ENCODE assay signal across 28 mouse cellular contexts in the genomic region with DNA sequence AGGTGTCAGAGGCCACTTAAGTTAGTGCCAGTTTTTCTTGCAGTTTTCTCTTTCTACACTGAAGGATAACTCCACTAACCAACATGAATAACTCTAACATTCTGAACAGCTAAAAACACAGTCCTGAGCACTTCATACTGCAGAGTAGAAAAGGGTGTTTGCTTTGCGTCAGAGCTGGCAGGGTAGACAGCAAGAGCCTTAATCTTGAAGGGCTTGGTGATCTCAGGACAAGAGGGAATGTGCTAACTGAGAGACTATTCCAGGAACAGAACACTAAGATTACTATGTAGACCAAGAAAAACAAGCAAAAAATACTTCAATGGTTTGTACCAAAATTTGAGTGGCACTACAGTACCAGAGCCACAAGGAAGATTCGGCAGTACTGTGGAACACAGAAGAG. TPM values are rescaled to one million over a fixed set of nuclear protein-coding genes. Genes with fewer than 3 reads are reported as not detected.
DNase-seq lines count a peak whose midpoint lies in the region; ATAC-seq lines count a peak whose summit lies in the region.
"Had no signal": no experiment of that assay in that cellular context is flagged by ENCODE, and none has a peak within 500 bp of the region (broad histone marks: within the 10 kb centered on the region; RNA-seq: fewer than 3 reads in every experiment).

No protein-coding gene starts in this region.

- no peaks in the 10 kb centered on the region for H3K4me1 ChIP-seq in lung, embryonic 16.5 days (replicated peaks; ENCODE audit: control insufficient read depth, insufficient read depth, low read length)
- H3K4me1 ChIP-seq: embryonic facial prominence, embryonic 12.5 days; embryonic facial prominence, embryonic 15.5 days; heart, embryonic 12.5 days; heart, embryonic 15.5 days; hindbrain, embryonic 12.5 days; hindbrain, embryonic 15.5 days had no signal

- 61% methylated on average over 2 of the region's 2 CpGs for WGBS in lung, embryonic 16.5 days

- no peaks in the 10 kb centered on the region for H3K36me3 ChIP-seq in lung, embryonic 16.5 days (ENCODE audit: control insufficient read depth, insufficient read depth, low read length)
- H3K36me3 ChIP-seq: embryonic facial prominence, embryonic 12.5 days; embryonic facial prominence, embryonic 15.5 days; G1E; heart, embryonic 12.5 days; heart, embryonic 15.5 days; hindbrain, embryonic 12.5 days; hindbrain, embryonic 15.5 days had no signal

- no peak overlapping the region for H3K4me2 ChIP-seq in lung, embryonic 16.5 days (ENCODE audit: low read depth, low read length)
- H3K4me2 ChIP-seq: embryonic facial prominence, embryonic 12.5 days; embryonic facial prominence, embryonic 15.5 days; heart, embryonic 12.5 days; heart, embryonic 15.5 days; hindbrain, embryonic 12.5 days; hindbrain, embryonic 15.5 days had no signal

- ATAC-seq in lung, embryonic 16.5 days (ENCODE audit: low read depth): peak; percentile 73
- ATAC-seq: forebrain, embryonic 14.5 days; forebrain, postnatal 0 days; Patski had no signal

- no peak overlapping the region for H3K4me3 ChIP-seq in lung, embryonic 16.5 days (ENCODE audit: low read length)
- H3K4me3 ChIP-seq: embryonic facial prominence, embryonic 12.5 days; embryonic facial prominence, embryonic 15.5 days; heart, embryonic 12.5 days; heart, embryonic 15.5 days; hindbrain, embryonic 12.5 days; hindbrain, embryonic 15.5 days had no signal

- peak; percentile 21 for DNase-seq in heart, adult 11 months
- no peak for DNase-seq in heart, postnatal 25 days (ENCODE audit: low spot score)
- DNase-seq in lung, postnatal 10 days: peak; percentile 12
- peak; percentile 81 for DNase-seq in lung, postnatal 36 days
- DNase-seq in gastrocnemius, postnatal 10 days: no peak
- DNase-seq in spleen, postnatal 10 days (ENCODE audit: low spot score in 2 of 2): no peak
- DNase-seq: adrenal gland, postnatal 10 days; adrenal gland, postnatal 36 days; B cell, adult 2 months; cerebellum, adult 2 months; cerebellum, adult 9-11 months; cerebellum, postnatal 25 days; forebrain, postnatal 0 days; gastrocnemius, postnatal 14 days; heart, adult 18-20 months; heart, postnatal 10 days; heart, postnatal 4 days had no signal

- no peak overlapping the region for H3K9ac ChIP-seq in lung, embryonic 16.5 days (ENCODE audit: low read length)
- H3K9ac ChIP-seq: embryonic facial prominence, embryonic 12.5 days; embryonic facial prominence, embryonic 15.5 days; forebrain, postnatal 0 days; heart, embryonic 12.5 days; heart, embryonic 15.5 days; hindbrain, embryonic 12.5 days; hindbrain, embryonic 15.5 days had no signal

- intact Hi-C loops in heart, postnatal 25 days (cut with DNase I): no loop called here

- H3K27ac ChIP-seq in lung, embryonic 16.5 days (ENCODE audit: low read length): no peak overlapping the region
- H3K27ac ChIP-seq: embryonic facial prominence, embryonic 12.5 days; embryonic facial prominence, embryonic 15.5 days; heart, embryonic 15.5 days; hindbrain, embryonic 12.5 days; hindbrain, embryonic 15.5 days had no signal

- H3K9me3 ChIP-seq in lung, embryonic 16.5 days (ENCODE audit: control insufficient read depth, low read length): no peaks in the 10 kb centered on the region
- H3K9me3 ChIP-seq: embryonic facial prominence, embryonic 12.5 days; embryonic facial prominence, embryonic 15.5 days; G1E; heart, embryonic 12.5 days; heart, embryonic 15.5 days; hindbrain, embryonic 12.5 days; hindbrain, embryonic 15.5 days had no signal

- H3K27me3 ChIP-seq in lung, embryonic 16.5 days (ENCODE audit: control insufficient read depth, insufficient read depth, low read depth, low read length): no peaks in the 10 kb centered on the region
- H3K27me3 ChIP-seq: CH12.LX; embryonic facial prominence, embryonic 15.5 days; heart, embryonic 12.5 days; heart, embryonic 15.5 days; hindbrain, embryonic 12.5 days; hindbrain, embryonic 15.5 days; Patski had no signal

RNA-seq across cellular contexts. Expression of a gene that starts 38.5 kb away (rescaled TPM):
- 10 to 100 TPM in 1 of 2 experiments, 1 to 10 TPM in 1; 9.3 to 10.7 TPM for total RNA-seq in heart, postnatal 25 days (2021)
- 47.6 and 52.2 TPM in 2 replicates for polyA plus RNA-seq in lung, embryonic 16.5 days (2015; fragmentation: Nextera tagmentation; extraction: Ambion mirVana)
- 10 to 100 TPM; 10.1 to 11.3 TPM for total RNA-seq in gastrocnemius, postnatal 10 days (2021)

RNA-seq across cellular contexts. Expression of a gene that starts 38.6 kb away (rescaled TPM):
- total RNA-seq in heart, postnatal 25 days (2021): 10 to 100 TPM; 47.9 to 51.1 TPM
- polyA plus RNA-seq in lung, embryonic 16.5 days (2015; fragmentation: Nextera tagmentation; extraction: Ambion mirVana): 220 and 245 TPM in 2 replicates
- 10 to 100 TPM; 65.3 to 95.1 TPM for total RNA-seq in gastrocnemius, postnatal 10 days (2021)

Comparison
In these comparisons a context has a peak if more than half of its experiments do, and no peak if none do; other contexts are left out.
1. DNase-seq: peak in heart, adult 11 months (single experiment), lung, postnatal 10 days (single experiment) and lung, postnatal 36 days (single experiment); none in heart, postnatal 25 days (single experiment), gastrocnemius, postnatal 10 days (single experiment) and spleen, postnatal 10 days (0 of 2).